Mouse (Mus musculus): ENCODE measurements around the gene Omd. TPM values are rescaled to one million over a fixed set of nuclear protein-coding genes. Genes with fewer than 3 reads are reported as not detected.

Gene Omd
- total RNA-seq, 2 experiments from 2014 or later, result 0.66 to 0.85 TPM

- DNase-seq (ENCODE audit: low spot score in 2 of 2), result no peak
Observed at GRCm38 (mm10) chr13:49608589-49609322, 26.5 kb downstream of the Omd start.

- DNase-seq (ENCODE audit: low spot score in 2 of 2), result no peak
Observed at GRCm38 (mm10) chr13:49617021-49617420, 34.8 kb downstream of the Omd start.

GRCm38 (mm10) chr13:49618365-49618764 is 36.1 kb downstream of the Omd start:
- no peak for DNase-seq (ENCODE audit: low spot score in 2 of 2)

- DNase-seq (ENCODE audit: low spot score in 2 of 2), result no peak
Observed at GRCm38 (mm10) chr13:49623216-49623615, 41.0 kb downstream of the Omd start.

- no peak for DNase-seq (ENCODE audit: low spot score in 2 of 2)
Observed at GRCm38 (mm10) chr13:49628167-49628566, 45.9 kb downstream of the Omd start.

GRCm38 (mm10) chr13:49629076-49629475 is 46.8 kb downstream of the Omd start:
- no peak for DNase-seq (ENCODE audit: low spot score in 2 of 2)

GRCm38 (mm10) chr13:49639965-49640364 is 57.7 kb downstream of the Omd start:
- no peak for DNase-seq (ENCODE audit: low spot score in 2 of 2)

Other genes with a start within 250 kb of the Omd start
- gene Bicd2, start 240.9 kb upstream of the Omd start, total RNA-seq (2021), result 10 to 100 TPM; 45.0 to 45.3 TPM
- 10 to 100 TPM; 16.4 to 16.8 TPM for gene Ippk, start 161.2 kb upstream of the Omd start, total RNA-seq (2021)
- 1 to 10 TPM; 1.5 to 1.8 TPM for gene Tes3-ps, start 89.1 kb upstream of the Omd start, total RNA-seq (2021)
- gene Ecm2, start 77.7 kb upstream of the Omd start, total RNA-seq (2021), result 1 to 10 TPM; 3.0 to 3.4 TPM
- gene Aspn, start 38.0 kb upstream of the Omd start, total RNA-seq (2021), result 1 to 10 TPM; 1.2 to 1.8 TPM
- 1 to 10 TPM; 4.2 to 4.5 TPM for gene Ogn, start 25.6 kb downstream of the Omd start, total RNA-seq (2021)
- 1 to 10 TPM; 1.3 to 1.8 TPM for gene Cenpp, start 70.3 kb downstream of the Omd start, total RNA-seq (2021)
- gene Nol8, start 70.6 kb downstream of the Omd start, total RNA-seq (2021), result 10 to 100 TPM; 23.5 to 30.2 TPM
- 10 to 100 TPM; 64.7 to 73.0 TPM for gene Iars, start 99.6 kb downstream of the Omd start, total RNA-seq (2021)
- gene Gm30302, start 216.5 kb downstream of the Omd start, total RNA-seq (2021), result not detected